ENCODE assay signal across 18 mouse cellular contexts in the genomic region with DNA sequence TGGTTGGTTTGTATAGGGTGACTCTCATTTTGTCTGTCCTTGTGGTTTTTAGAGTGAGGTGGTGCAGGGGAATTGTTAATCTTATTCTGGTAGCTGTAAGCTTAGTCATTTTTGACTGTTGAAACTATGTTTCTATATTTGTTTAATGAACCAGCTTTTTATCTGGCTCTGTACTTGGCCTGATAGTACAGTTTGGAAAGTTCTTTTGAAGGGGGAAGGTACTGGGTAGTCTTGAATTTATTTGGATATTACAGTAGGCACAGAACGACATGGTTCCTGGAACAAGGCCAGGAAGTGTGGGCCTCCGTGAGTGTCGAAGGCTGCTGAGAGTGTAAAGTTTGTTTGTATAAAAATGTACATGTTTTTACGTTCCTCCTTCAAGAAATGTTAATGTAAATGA.
DNase-seq lines count a peak whose midpoint lies in the region; ATAC-seq and TF ChIP-seq lines count a peak whose summit lies in the region.
"Had no signal": no experiment of that assay in that cellular context is flagged by ENCODE, and none has a peak within 500 bp of the region (broad histone marks: within the 10 kb centered on the region; RNA-seq: fewer than 3 reads in every experiment).

No protein-coding gene starts in this region.

- 9% methylated on average over 4 of the region's 4 CpGs for WGBS in heart, adult 2 months

- no peaks in the 10 kb centered on the region for H3K79me2 ChIP-seq in heart, adult 2 months (replicated peaks; ENCODE audit: control insufficient read depth, insufficient read depth, low read length)

- TF ChIP-seq EP300 in heart, adult 2 months (IDR thresholded peaks at IDR 0.05; ENCODE audit: insufficient read depth, low read depth, low read length) = no peak

- H3K27ac ChIP-seq in heart, adult 2 months = no peak overlapping the region
- H3K27ac ChIP-seq: embryonic facial prominence, embryonic 10.5 days; embryonic facial prominence, embryonic 12.5 days; forebrain, embryonic 13.5 days; forebrain, embryonic 15.5 days had no signal

- TF ChIP-seq CTCF in heart, adult 2 months (IDR thresholded peaks at IDR 0.05) = no peak

- no peaks in the 10 kb centered on the region for H3K27me3 ChIP-seq in heart, adult 2 months (ENCODE audit: control insufficient read depth, insufficient read depth, low read length)
- H3K27me3 ChIP-seq: embryonic facial prominence, embryonic 12.5 days; forebrain, embryonic 13.5 days; forebrain, embryonic 15.5 days had no signal

- no peaks in the 10 kb centered on the region for H3K4me1 ChIP-seq in heart, adult 2 months (ENCODE audit: control insufficient read depth, insufficient read depth, low read length)
- H3K4me1 ChIP-seq: embryonic facial prominence, embryonic 10.5 days; embryonic facial prominence, embryonic 12.5 days; forebrain, embryonic 13.5 days; forebrain, embryonic 15.5 days had no signal

- no peak overlapping the region for H3K9ac ChIP-seq in heart, adult 2 months (ENCODE audit: low read depth, low read length)
- H3K9ac ChIP-seq: embryonic facial prominence, embryonic 12.5 days; forebrain, embryonic 13.5 days; forebrain, embryonic 15.5 days; forebrain, postnatal 0 days had no signal

- DNase-seq in cerebellum, postnatal 10 days = peak; percentile 5 to 13
- no peak for DNase-seq in cerebellum, adult 8-10 months
- DNase-seq in 416B (ENCODE audit: low read depth) (peak; percentile 11), MEL-GATA-1-ER (ENCODE audit: extremely low read depth, low read depth) (peak; percentile 25)
- no peak for DNase-seq in heart, adult 2 months
- DNase-seq: adrenal gland, adult 2 months; adrenal gland, postnatal 10 days; adrenal gland, postnatal 25 days; cerebellum, adult 11-12 months; cerebellum, adult 2 months; cerebellum, adult 9-11 months; cerebellum, postnatal 25 days; forebrain, postnatal 0 days had no signal

- no peak overlapping the region for H3K4me3 ChIP-seq in heart, adult 2 months
- H3K4me3 ChIP-seq: embryonic facial prominence, embryonic 10.5 days; embryonic facial prominence, embryonic 12.5 days; forebrain, embryonic 13.5 days; forebrain, embryonic 15.5 days had no signal

- H3K36me3 ChIP-seq in heart, adult 2 months (ENCODE audit: control insufficient read depth, insufficient read depth, low read length) = no peaks in the 10 kb centered on the region
- H3K36me3 ChIP-seq: embryonic facial prominence, embryonic 10.5 days; embryonic facial prominence, embryonic 12.5 days; forebrain, embryonic 15.5 days had no signal

- TF ChIP-seq POLR2A in heart, adult 2 months (IDR thresholded peaks at IDR 0.05; ENCODE audit: insufficient read depth, low read depth, low read length) = no peak

- intact Hi-C loops in heart, adult 2 months (cut with DNase I) = no loop called here

- no peak for ATAC-seq in megakaryocyte progenitor cell, adult 5-6 weeks (replicated peaks; ENCODE audit: poor library complexity)
- ATAC-seq: forebrain, embryonic 13.5 days; forebrain, embryonic 15.5 days; forebrain, postnatal 0 days had no signal

Comparison
In these comparisons a context has a peak if more than half of its experiments do, and no peak if none do; other contexts are left out.
1. DNase-seq: peak in cerebellum, postnatal 10 days (2 of 2), 416B (single experiment) and MEL-GATA-1-ER (single experiment); none in cerebellum, adult 8-10 months (single experiment) and heart, adult 2 months (0 of 2).